Mouse (Mus musculus) megakaryocyte, embryonic 14.5 days (primary cell): ENCODE measurements around the gene Klhl26. TPM values are rescaled to one million over a fixed set of nuclear protein-coding genes. Genes with fewer than 3 reads are reported as not detected.

Experiments used
- H3K27me3 ChIP-seq: replicated peaks from 2 replicates; pipeline ENCODE3; 2012; ENCODE audit warnings: inconsistent platforms
- H3K36me3 ChIP-seq: replicated peaks from 2 replicates; pipeline ENCODE3; 2012; ENCODE audit warnings: low read length, inconsistent platforms, mixed read lengths
- H3K4me1 ChIP-seq: 2 replicates; pipeline ENCODE4 v1.6.1; 2012; ENCODE audit warnings: inconsistent platforms
- H3K4me3 ChIP-seq: replicated peaks from 2 replicates; pipeline ENCODE3; 2012; ENCODE audit warnings: moderate library complexity, mild to moderate bottlenecking, inconsistent platforms
- H3K9me3 ChIP-seq: 2 replicates; pipeline ENCODE4 v1.6.1; 2012; ENCODE audit warnings: inconsistent platforms
- FLI1 ChIP-seq: IDR thresholded peaks from 2 replicates; pipeline ENCODE4 v1.6.1; 2012; ENCODE audit warnings: low read length, inconsistent platforms, mixed read lengths
- GATA1 ChIP-seq: IDR thresholded peaks from 3 replicates; pipeline ENCODE4 v1.6.1; 2012; ENCODE audit warnings: mixed read lengths, low read length, inconsistent platforms, borderline replicate concordance
- polyA plus RNA-seq: library from polyadenylated mRNA; stranded (reverse); fragments of >175 nt; gene quantifications from 2 replicates; pipeline ENCODE4 v1.2.3, GENCODE M21; 2012; ENCODE audit warnings: low replicate concordance; ENCODE audit not compliant: insufficient read depth

The Klhl26 gene
- polyA plus RNA-seq, 1 experiment: 10.3 TPM

DNA sequence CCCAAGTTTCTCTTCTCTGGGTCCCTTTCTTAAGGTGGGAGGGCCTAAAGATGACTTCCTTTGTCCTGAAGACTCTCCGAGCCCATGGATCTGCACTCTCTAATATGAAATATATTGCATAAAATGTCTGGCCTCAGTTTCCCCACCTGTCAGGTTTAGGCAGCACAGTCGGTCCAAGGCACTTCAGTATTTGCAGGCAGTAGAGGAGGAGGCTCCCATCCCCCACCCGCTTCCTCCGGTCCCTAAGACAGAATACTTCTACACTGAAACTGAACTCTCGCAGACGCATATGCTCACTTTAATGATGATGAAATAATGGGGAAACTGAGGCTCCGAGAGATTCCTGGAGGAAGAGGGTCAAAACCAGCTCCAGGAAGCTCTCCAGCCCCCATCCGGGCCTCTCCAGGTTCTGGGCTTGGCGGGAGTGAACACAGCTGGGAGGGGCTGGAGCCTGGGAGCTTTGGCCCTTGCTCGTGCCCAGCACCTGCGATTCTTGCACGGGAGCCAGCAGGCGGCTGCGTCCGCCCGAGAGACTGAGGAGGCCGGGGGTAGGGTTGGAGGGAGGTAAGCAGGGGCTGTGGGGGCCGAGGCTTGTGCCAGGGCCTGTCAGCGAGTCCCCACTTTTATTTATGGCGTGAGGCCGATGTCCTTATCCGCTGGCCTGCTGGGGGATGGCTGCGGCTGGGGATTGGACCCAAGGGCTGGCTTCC is 25.2 kb upstream of the Klhl26 start:
- H3K4me1 ChIP-seq: peaks cover 74% of the 10 kb centered on the region
- no peaks in the 10 kb centered on the region for H3K9me3 ChIP-seq
- no peak overlapping the region for H3K4me3 ChIP-seq
- H3K36me3 ChIP-seq: peaks cover 21% of the 10 kb centered on the region
- TF ChIP-seq GATA1 (no peak), FLI1 (no peak)
- peaks cover 56% of the 10 kb centered on the region for H3K27me3 ChIP-seq

DNA sequence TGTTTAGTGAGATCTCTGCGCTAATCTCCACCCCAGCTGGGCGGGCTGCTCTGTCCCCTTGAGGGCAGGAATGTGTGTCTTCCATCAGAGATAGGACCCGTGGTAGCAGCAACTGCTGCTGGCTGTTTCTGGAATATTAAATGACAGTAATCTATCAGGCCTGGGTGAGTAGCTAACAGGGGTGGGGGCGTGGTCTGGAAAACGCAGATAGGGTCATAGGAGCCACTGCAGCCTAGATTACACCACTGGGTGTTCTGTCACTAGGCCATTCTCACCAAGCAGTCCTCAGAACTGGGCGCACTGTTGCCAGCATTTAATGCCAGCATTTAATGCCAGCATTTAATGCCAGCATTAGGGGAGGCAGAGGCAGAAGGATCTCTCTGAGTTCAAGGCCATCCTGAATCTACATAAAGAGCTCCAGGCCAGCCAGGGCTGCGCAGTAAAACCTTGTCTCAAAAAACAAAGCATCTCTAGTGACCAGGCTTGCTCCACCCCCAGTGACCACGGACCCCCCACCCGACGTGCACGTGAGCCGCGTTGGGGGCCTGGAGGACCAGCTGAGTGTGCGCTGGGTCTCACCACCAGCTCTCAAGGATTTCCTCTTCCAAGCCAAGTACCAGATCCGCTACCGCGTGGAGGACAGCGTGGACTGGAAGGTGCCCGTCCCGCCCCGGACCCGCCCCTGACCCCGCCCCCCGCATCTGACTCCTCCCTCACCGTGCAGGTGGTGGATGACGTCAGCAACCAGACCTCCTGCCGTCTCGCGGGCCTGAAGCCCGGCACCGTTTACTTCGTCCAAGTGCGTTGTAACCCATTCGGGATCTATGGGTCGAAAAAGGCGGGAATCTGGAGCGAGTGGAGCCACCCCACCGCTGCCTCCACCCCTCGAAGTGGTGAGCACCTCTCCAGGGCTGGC is 23.9 kb upstream of the Klhl26 start:
- peaks cover 69% of the 10 kb centered on the region for H3K27me3 ChIP-seq
- H3K4me3 ChIP-seq: peak overlapping the region; percentile 72
- H3K4me1 ChIP-seq: peaks cover 66% of the 10 kb centered on the region

DNA sequence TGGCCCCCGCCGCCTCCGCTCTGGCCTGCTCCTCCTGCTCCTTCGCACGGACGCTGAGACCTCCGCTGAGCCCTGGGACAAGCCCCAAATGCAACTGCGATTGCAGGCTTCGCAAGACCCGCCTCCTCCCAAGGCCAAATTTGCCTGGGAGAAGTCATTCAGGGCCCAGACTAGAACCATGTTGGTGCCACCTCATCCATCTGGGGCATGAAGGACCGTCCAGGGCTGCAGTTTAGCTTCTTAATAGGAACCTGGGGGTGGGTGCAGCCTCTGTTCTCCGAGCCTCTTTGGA is 18.9 kb upstream of the Klhl26 start:
- no peak overlapping the region for H3K4me3 ChIP-seq
- H3K9me3 ChIP-seq: 0 out of 2 replicates have a peak, but pooled peaks cover 2% of the 10 kb centered on the region
- H3K27me3 ChIP-seq: peaks cover 99% of the 10 kb centered on the region
- peaks cover 64% of the 10 kb centered on the region for H3K4me1 ChIP-seq
- TF ChIP-seq GATA1: no peak
- TF ChIP-seq FLI1: no peak
- no peaks in the 10 kb centered on the region for H3K36me3 ChIP-seq

More for the DNA sequence above, 23.9 kb upstream of the Klhl26 start:
- no peak for TF ChIP-seq FLI1
- TF ChIP-seq GATA1: no peak
- 0 out of 2 replicates have a peak, but pooled peaks cover 2% of the 10 kb centered on the region for H3K9me3 ChIP-seq
- peaks cover 21% of the 10 kb centered on the region for H3K36me3 ChIP-seq

DNA sequence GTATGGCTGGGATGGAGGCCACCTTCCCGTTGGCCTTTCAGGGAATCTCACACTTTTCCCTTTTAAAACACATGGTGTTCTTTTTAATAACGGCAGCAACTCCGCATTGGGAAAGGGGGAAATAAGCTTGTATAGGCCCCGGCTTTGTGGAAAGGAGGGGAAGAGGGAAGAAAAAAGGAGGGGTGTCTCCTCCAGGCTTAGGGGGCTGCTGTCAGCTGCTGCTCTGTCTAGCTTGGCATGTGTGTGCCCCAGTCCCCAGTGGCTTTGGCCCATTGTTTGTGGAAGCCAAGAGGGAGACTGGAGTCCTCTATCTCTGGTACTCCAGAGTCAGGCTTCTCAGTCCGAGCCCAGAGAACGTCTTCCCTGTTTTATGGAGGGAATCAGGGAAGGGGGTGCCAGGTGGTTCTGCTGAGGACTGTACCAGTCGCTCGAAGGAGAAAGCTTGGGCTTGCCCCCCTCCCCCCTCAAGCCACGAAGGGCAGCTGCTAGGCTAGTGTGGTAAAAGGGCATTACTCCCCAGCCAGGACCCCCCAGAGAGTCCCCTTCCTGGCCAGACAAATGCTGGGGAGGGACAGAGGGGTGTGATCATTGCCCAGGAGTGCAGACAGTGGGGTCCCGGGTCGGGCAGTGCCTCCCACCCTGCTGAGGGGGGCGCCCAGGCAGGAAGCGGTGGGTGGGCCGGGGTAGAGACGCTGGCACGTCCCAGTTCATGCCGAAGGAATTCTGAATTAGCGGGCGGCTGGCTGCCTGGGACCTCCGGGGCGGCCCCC is 18.4 kb upstream of the Klhl26 start:
- Histone ChIP-seq H3K27me3 (peaks cover 99% of the 10 kb centered on the region), H3K4me3 (no peak overlapping the region), H3K9me3 (0 out of 2 replicates have a peak, but pooled peaks cover 2% of the 10 kb centered on the region), H3K4me1 (peaks cover 63% of the 10 kb centered on the region), H3K36me3 (no peaks in the 10 kb centered on the region)
- no peak for TF ChIP-seq FLI1
- TF ChIP-seq GATA1: no peak

DNA sequence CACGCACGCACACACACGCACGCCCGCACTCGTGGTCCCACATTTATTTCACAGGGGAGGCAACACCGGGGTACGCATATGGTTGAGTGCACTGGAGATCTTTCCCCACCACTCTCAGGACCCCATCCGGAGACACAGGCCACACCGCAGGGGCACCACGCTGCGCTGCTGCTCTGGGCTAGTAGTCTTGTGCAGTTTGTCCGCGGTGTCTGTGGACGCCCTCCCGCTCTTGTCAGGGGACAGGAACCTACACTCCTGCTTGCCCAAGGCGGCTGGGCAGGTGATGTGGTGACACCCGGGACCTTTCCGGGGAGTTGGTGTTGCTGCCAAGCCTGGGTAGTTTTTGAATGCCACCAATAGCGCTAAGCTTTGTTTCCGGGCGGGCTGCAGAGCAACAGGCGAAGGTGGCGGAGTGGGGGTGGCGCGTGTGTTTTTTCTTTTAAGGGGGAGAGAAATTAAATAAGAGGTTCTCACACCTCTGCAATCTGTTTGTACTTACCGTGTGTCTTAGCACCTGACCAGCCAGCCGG is 17.7 kb upstream of the Klhl26 start:
- Histone ChIP-seq H3K4me1 (peaks cover 63% of the 10 kb centered on the region), H3K36me3 (no peaks in the 10 kb centered on the region), H3K27me3 (peaks cover 99% of the 10 kb centered on the region), H3K9me3 (0 out of 2 replicates have a peak, but pooled peaks cover 2% of the 10 kb centered on the region), H3K4me3 (peak overlapping the region; percentile 71)
- no peak for TF ChIP-seq FLI1
- no peak for TF ChIP-seq GATA1

DNA sequence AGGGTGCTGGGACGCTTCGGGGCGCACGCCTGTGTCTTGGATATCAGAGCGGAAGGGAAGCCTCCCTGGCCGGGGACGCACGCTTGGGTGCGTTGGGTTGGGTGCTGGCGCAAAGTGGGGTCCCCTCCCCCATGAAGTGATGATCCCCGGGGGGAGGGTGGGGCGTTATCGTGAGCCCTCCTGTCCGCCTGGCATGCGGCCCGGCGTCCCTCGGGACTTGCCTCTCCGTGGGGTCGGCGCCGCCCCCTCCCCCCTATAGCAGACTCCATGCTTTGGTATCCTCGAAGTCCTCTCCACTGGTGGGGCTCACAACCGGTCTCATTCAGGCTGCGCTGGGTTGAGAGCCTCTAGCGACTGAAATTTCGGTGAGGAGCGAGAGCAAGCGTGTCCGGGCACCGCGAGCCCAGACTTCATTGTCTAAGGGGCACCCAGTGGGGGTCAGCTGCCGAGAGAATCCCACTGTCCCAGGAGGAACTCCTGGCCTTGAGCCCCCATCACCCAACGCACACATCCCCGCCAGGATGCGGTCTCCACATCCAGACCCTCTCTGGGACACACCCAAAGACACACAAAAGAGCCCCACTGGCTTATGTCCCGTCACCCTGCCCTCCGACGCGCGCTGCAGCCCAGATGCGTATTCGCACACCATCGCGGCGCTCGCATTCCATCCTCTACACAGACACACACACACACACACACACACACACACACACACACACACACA is 17.1 kb upstream of the Klhl26 start:
- Histone ChIP-seq H3K9me3 (0 out of 2 replicates have a peak, but pooled peaks cover 2% of the 10 kb centered on the region), H3K27me3 (peaks cover 99% of the 10 kb centered on the region), H3K4me3 (no peak overlapping the region), H3K36me3 (no peaks in the 10 kb centered on the region), H3K4me1 (peaks cover 67% of the 10 kb centered on the region)
- TF ChIP-seq FLI1 (no peak), GATA1 (no peak)

DNA sequence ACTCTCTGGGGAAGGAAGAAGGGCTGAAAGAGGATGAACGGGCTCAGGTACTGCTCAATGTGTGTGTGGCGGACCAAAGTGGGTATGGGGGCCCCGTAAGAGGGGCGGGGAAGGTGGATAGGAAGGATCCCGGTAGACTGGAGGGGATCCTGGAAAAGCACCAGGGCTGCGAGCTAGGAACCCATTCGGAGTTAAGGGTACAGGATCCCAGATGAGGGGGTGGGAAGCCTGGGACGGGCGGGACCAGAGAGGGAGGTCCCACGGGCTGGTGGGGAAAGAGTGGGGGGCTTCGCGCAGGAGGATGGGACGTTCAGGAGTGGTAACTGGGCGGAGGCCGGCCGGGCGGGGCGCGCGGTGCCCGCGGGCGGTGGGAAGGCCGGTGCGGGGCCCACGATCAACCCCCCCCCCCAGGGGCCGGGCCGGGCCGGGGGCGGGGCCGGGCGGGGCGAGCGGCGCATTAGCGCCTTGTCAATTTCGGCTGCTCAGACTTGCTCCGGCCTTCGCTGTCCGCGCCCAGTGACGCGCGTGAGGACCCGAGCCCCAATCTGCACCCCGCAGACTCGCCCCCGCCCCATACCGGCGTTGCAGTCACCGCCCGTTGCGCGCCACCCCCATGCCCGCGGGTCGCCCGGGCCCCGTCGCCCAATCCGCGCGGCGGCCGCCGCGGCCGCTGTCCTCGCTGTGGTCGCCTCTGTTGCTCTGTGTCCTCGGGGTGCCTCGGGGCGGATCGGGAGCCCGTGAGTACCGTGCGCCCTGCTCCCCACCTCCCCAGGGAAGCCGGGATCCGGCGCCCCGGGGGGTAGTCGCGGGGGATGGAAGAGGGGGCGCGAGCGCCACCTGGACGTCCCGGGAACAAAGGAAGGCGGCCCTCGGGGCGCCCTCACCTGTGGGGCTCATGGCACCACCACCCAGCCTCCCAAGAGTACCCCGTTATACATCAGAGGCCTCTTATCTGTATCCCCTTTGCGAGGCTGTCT is 16.2 kb upstream of the Klhl26 start, which contains the start of gene Crlf1:
TSS of gene Crlf1 (plus strand) at position 495 of the 977 bp plus-strand sequence.
- peak within 1 kb of the TSS; percentile 84 for H3K4me3 ChIP-seq
- H3K9me3 ChIP-seq: 0 out of 2 replicates have a peak, but pooled peaks cover 2% of the 10 kb centered on the region
- TF ChIP-seq FLI1 (no peak), GATA1 (no peak)
- no peaks in the 10 kb centered on the region for H3K36me3 ChIP-seq
- peaks cover 72% of the 10 kb centered on the region for H3K4me1 ChIP-seq
- H3K27me3 ChIP-seq: peaks cover 99% of the 10 kb centered on the region
